Mouse (Mus musculus) natural killer cell, adult 2 months (primary cell): ENCODE results near the gene Speg.

Experiments used
- DNase-seq, 2 experiments: peaks; one replicate each; pipeline ENCODE4 v3.0.0; 2022; ENCODE audit warnings: low spot score in 2 of 2

The Speg gene

GRCm38 (mm10) chr1:75374950-75375936, at the start of gene Speg:
TSS of gene Speg (plus strand) at chr1:75375297.
- no peak for DNase-seq

GRCm38 (mm10) chr1:75327461-75327860, 47.6 kb upstream of the Speg start:
- no peak for DNase-seq

- no peak for DNase-seq
Measured at GRCm38 (mm10) chr1:75331271-75331670, 43.8 kb upstream of the Speg start.

- no peak for DNase-seq
Measured at GRCm38 (mm10) chr1:75336461-75336860, 38.6 kb upstream of the Speg start.

GRCm38 (mm10) chr1:75337097-75337496, 38.0 kb upstream of the Speg start:
- no peak for DNase-seq

- DNase-seq, result no peak
Measured at GRCm38 (mm10) chr1:75338091-75338694, 36.9 kb upstream of the Speg start.

GRCm38 (mm10) chr1:75339337-75339736, 35.8 kb upstream of the Speg start:
- DNase-seq, result no peak

GRCm38 (mm10) chr1:75340519-75340918, 34.6 kb upstream of the Speg start:
- no peak for DNase-seq

- DNase-seq, result no peak
Measured at GRCm38 (mm10) chr1:75342874-75343416, 32.2 kb upstream of the Speg start.

- no peak for DNase-seq
Measured at GRCm38 (mm10) chr1:75344291-75345035, 30.6 kb upstream of the Speg start.

GRCm38 (mm10) chr1:75345036-75345935, 29.8 kb upstream of the Speg start:
- no peak for DNase-seq

GRCm38 (mm10) chr1:75347279-75347678, 27.8 kb upstream of the Speg start:
- DNase-seq, result no peak

- DNase-seq, result no peak
Measured at GRCm38 (mm10) chr1:75349275-75349674, 25.8 kb upstream of the Speg start.

GRCm38 (mm10) chr1:75357261-75357660, 17.8 kb upstream of the Speg start:
- DNase-seq, result no peak

- DNase-seq, result no peak
Measured at GRCm38 (mm10) chr1:75358009-75358408, 17.1 kb upstream of the Speg start.

GRCm38 (mm10) chr1:75359346-75359745, 15.8 kb upstream of the Speg start:
- no peak for DNase-seq

- no peak for DNase-seq
Measured at GRCm38 (mm10) chr1:75360112-75361031, 14.7 kb upstream of the Speg start, which contains the start of gene Des. TSS of gene Des (plus strand) at chr1:75360329.

GRCm38 (mm10) chr1:75361123-75361522, 14.0 kb upstream of the Speg start:
- no peak for DNase-seq

- no peak for DNase-seq
Measured at GRCm38 (mm10) chr1:75361750-75362149, 13.3 kb upstream of the Speg start.

- DNase-seq, result no peak
Measured at GRCm38 (mm10) chr1:75363868-75364267, 11.2 kb upstream of the Speg start.
